Mouse (Mus musculus): ENCODE data around the gene Icosl. TPM values are rescaled to one million over a fixed set of nuclear protein-coding genes. Genes with fewer than 3 reads are reported as not detected.
A peak's percentile ranks its signal among the peaks of the same experiment; 100 is the strongest.

Icosl gene
- polyA plus RNA-seq, 1 experiment from 2014 or later: 3.9 TPM

DNA sequence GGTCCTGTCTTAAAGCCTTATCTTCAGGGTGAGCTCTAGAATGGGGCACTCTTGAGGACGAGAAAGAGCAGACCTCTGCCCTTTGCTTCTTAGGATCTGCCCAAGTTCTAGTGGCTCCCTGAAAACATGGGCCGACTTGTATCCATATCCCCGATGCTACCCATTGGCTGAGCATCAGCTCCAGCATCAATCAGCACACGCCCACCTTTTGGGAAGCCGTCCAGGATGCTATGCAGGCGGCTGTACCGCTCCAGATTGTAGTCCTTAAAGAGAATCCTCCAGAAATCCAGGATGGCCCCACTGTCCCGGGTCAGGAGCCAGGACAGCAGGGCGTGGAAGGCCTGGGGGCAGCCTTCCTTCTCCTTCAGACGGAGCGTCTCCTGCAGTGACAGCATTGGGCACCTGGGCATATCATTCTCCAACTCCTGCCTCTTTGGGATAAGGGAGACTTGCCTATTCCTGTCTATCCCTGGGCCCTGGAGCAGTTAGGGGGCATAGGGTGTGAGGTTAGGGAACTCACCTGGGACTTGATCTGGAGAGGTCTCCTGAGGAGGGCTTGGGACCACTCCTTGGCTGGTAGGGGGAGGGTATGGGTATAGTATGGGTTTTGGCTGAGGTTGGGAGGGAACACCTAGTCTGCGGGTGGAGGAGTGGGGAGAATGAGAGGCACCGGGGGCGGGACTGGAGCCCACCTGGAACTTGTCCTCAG is 26.3 kb upstream of the Icosl start:
- Histone ChIP-seq H3K4me1 (replicated peaks; ENCODE audit: control insufficient read depth, insufficient read depth, low read length) (peaks cover 8% of the 10 kb centered on the region; the same call in 1 of the 2 replicates), H3K9ac (ENCODE audit: low read length) (no peak overlapping the region), H3K4me3 (ENCODE audit: low read depth, low read length) (peak overlapping the region; percentile 18; the same call in 1 of the 2 replicates), H3K36me3 (ENCODE audit: control insufficient read depth, insufficient read depth, low read length) (no peaks in the 10 kb centered on the region), H3K9me3 (ENCODE audit: control insufficient read depth, low read length) (no peaks in the 10 kb centered on the region), H3K27me3 (replicated peaks; ENCODE audit: control insufficient read depth, insufficient read depth, low read length) (no peaks in the 10 kb centered on the region), H3K27ac (ENCODE audit: low read depth) (no peak overlapping the region), H3K4me2 (ENCODE audit: low read length) (peak overlapping the region; percentile 44)
- ATAC-seq (replicated peaks; ENCODE audit: low FRiP score, low TSS enrichment, low read depth) (no peak), DNase-seq (ENCODE audit: low spot score) (no peak)
- 62% methylated on average over 14 of the region's 14 CpGs for WGBS

DNA sequence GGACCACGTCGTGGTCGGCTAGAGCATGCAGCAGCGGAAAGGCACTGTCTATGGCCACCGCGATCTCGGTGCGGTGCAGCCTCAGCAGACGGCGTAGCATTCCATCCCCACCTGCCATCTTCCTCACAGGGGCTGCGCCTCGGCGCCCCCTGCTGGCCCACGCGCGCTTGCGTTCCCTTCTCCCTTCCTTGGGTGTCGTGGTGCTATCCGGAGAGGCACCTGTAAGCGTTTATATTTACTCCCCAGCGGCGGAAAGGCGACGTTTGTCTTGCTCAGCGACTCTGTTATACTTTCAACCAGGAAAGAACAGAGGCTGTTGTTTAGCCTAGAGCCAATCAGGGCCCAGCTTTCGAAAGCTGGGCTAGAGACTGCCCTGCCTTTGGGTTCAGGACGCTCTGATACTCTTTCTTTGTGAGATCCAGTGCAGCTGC is 25.7 kb upstream of the Icosl start, which contains the start of gene Aire:
Gene Aire (minus strand): TSS at position 205 of the 431 bp plus-strand sequence.
- no peak within 1 kb of the TSS for H3K27ac ChIP-seq (ENCODE audit: low read depth)
- no peaks in the 10 kb centered on the region for H3K27me3 ChIP-seq (replicated peaks; ENCODE audit: control insufficient read depth, insufficient read depth, low read length)
- H3K9ac ChIP-seq (ENCODE audit: low read length): no peak within 1 kb of the TSS
- peak within 1 kb of the TSS; percentile 18 for H3K4me3 ChIP-seq (ENCODE audit: low read depth, low read length)
- no peaks in the 10 kb centered on the region for H3K36me3 ChIP-seq (ENCODE audit: control insufficient read depth, insufficient read depth, low read length)
- peak within 1 kb of the TSS; percentile 44 for H3K4me2 ChIP-seq (ENCODE audit: low read length)
- 1% methylated on average over 27 of the region's 27 CpGs for WGBS
- peak; percentile 82 for DNase-seq (ENCODE audit: low spot score)
- no peaks in the 10 kb centered on the region for H3K9me3 ChIP-seq (ENCODE audit: control insufficient read depth, low read length)
- peaks cover 8% of the 10 kb centered on the region; the same call in 1 of the 2 replicates for H3K4me1 ChIP-seq (replicated peaks; ENCODE audit: control insufficient read depth, insufficient read depth, low read length)
- ATAC-seq (replicated peaks; ENCODE audit: low FRiP score, low TSS enrichment, low read depth): peak; percentile 72

GRCm38 (mm10) chr10:78044531-78044930 is 24.6 kb upstream of the Icosl start:
- Histone ChIP-seq H3K36me3 (ENCODE audit: control insufficient read depth, insufficient read depth, low read length) (no peaks in the 10 kb centered on the region), H3K27me3 (replicated peaks; ENCODE audit: control insufficient read depth, insufficient read depth, low read length) (no peaks in the 10 kb centered on the region), H3K4me3 (ENCODE audit: low read depth, low read length) (no peak overlapping the region), H3K27ac (ENCODE audit: low read depth) (no peak overlapping the region), H3K9ac (ENCODE audit: low read length) (no peak overlapping the region), H3K9me3 (ENCODE audit: control insufficient read depth, low read length) (no peaks in the 10 kb centered on the region), H3K4me1 (replicated peaks; ENCODE audit: control insufficient read depth, insufficient read depth, low read length) (peaks cover 8% of the 10 kb centered on the region; the same call in 1 of the 2 replicates), H3K4me2 (ENCODE audit: low read length) (no peak overlapping the region)
- 71% methylated on average over 1 of the region's 1 CpGs for WGBS
- DNase-seq (ENCODE audit: low spot score): no peak
- ATAC-seq (replicated peaks; ENCODE audit: low FRiP score, low TSS enrichment, low read depth): no peak

DNA sequence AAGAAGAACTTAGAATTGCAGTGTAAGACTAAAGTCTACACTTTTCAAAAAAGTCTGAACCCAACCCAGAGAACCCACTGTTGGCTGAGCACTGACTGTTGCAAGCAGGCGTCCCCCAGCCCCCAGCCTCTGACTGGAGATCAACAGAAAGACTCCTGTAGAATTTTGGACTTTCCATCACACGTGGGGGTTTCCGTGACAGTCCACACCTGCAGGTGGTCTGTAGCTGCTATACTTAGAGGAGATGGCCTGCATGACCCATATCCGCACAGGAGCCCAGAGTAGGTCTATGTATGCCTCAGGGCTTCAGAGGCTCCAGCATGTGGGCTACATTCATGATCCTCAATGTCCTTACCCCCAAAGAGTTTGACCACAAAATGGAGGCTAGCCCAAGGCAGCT is 22.7 kb upstream of the Icosl start:
- Histone ChIP-seq H3K36me3 (ENCODE audit: control insufficient read depth, insufficient read depth, low read length) (no peaks in the 10 kb centered on the region), H3K9ac (ENCODE audit: low read length) (no peak overlapping the region), H3K4me1 (replicated peaks; ENCODE audit: control insufficient read depth, insufficient read depth, low read length) (peaks cover 8% of the 10 kb centered on the region; the same call in 1 of the 2 replicates), H3K27ac (ENCODE audit: low read depth) (no peak overlapping the region), H3K9me3 (ENCODE audit: control insufficient read depth, low read length) (no peaks in the 10 kb centered on the region), H3K27me3 (replicated peaks; ENCODE audit: control insufficient read depth, insufficient read depth, low read length) (no peaks in the 10 kb centered on the region), H3K4me3 (ENCODE audit: low read depth, low read length) (no peak overlapping the region), H3K4me2 (ENCODE audit: low read length) (no peak overlapping the region)
- DNase-seq (ENCODE audit: low spot score) (no peak), ATAC-seq (replicated peaks; ENCODE audit: low FRiP score, low TSS enrichment, low read depth) (no peak)
- 82% methylated on average over 4 of the region's 4 CpGs for WGBS

DNA sequence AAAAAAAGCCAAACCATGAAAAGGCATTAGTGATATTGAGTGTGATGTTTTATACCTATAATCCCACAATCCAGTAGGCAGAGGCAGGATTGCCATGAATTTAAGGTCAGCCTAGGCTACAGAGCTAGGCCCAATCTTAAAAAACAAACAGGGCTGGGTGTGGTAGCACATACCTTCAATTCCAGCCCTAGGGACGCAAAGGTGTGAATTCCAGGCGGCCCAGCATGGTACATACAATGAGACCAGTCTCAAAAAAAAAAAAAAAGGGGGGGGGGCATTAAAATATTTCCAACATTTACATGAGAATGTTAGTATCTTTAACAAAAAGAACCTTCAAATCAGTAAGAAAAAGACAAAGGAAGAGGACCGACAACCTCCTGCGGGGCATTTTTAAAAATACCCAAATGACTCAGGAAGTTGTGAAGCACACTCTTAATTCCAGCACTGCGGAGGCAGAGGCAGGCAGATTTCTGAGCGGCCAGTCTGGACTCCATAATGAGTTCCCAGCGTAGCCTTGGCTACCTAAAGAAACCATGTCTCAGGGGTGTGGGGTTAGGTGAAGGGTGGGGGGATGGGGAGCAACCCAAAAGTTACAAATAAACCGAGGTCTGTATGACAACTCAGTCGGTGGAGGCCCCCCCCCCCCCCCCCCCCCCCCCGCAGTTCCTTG is 20.9 kb upstream of the Icosl start:
- no peak overlapping the region for H3K27ac ChIP-seq (ENCODE audit: low read depth)
- no peak overlapping the region for H3K4me3 ChIP-seq (ENCODE audit: low read depth, low read length)
- no peak overlapping the region for H3K9ac ChIP-seq (ENCODE audit: low read length)
- DNase-seq (ENCODE audit: low spot score) (no peak), ATAC-seq (replicated peaks; ENCODE audit: low FRiP score, low TSS enrichment, low read depth) (no peak)
- H3K4me2 ChIP-seq (ENCODE audit: low read length): no peak overlapping the region
- H3K36me3 ChIP-seq (ENCODE audit: control insufficient read depth, insufficient read depth, low read length): no peaks in the 10 kb centered on the region
- no peaks in the 10 kb centered on the region for H3K27me3 ChIP-seq (replicated peaks; ENCODE audit: control insufficient read depth, insufficient read depth, low read length)
- peaks cover 6% of the 10 kb centered on the region; the same call in 1 of the 2 replicates for H3K4me1 ChIP-seq (replicated peaks; ENCODE audit: control insufficient read depth, insufficient read depth, low read length)
- 84% methylated on average over 9 of the region's 10 CpGs for WGBS
- H3K9me3 ChIP-seq (ENCODE audit: control insufficient read depth, low read length): no peaks in the 10 kb centered on the region

GRCm38 (mm10) chr10:78049519-78050035 is 19.5 kb upstream of the Icosl start:
- no peaks in the 10 kb centered on the region for H3K9me3 ChIP-seq (ENCODE audit: control insufficient read depth, low read length)
- no peaks in the 10 kb centered on the region for H3K4me1 ChIP-seq (replicated peaks; ENCODE audit: control insufficient read depth, insufficient read depth, low read length)
- H3K27me3 ChIP-seq (replicated peaks; ENCODE audit: control insufficient read depth, insufficient read depth, low read length): no peaks in the 10 kb centered on the region
- H3K4me3 ChIP-seq (ENCODE audit: low read depth, low read length): no peak overlapping the region
- no peak overlapping the region for H3K4me2 ChIP-seq (ENCODE audit: low read length)
- no peak overlapping the region for H3K27ac ChIP-seq (ENCODE audit: low read depth)
- WGBS: 53% methylated on average over 11 of the region's 11 CpGs
- DNase-seq (ENCODE audit: low spot score): no peak
- H3K36me3 ChIP-seq (ENCODE audit: control insufficient read depth, insufficient read depth, low read length): no peaks in the 10 kb centered on the region
- no peak for ATAC-seq (replicated peaks; ENCODE audit: low FRiP score, low TSS enrichment, low read depth)
- no peak overlapping the region for H3K9ac ChIP-seq (ENCODE audit: low read length)

DNA sequence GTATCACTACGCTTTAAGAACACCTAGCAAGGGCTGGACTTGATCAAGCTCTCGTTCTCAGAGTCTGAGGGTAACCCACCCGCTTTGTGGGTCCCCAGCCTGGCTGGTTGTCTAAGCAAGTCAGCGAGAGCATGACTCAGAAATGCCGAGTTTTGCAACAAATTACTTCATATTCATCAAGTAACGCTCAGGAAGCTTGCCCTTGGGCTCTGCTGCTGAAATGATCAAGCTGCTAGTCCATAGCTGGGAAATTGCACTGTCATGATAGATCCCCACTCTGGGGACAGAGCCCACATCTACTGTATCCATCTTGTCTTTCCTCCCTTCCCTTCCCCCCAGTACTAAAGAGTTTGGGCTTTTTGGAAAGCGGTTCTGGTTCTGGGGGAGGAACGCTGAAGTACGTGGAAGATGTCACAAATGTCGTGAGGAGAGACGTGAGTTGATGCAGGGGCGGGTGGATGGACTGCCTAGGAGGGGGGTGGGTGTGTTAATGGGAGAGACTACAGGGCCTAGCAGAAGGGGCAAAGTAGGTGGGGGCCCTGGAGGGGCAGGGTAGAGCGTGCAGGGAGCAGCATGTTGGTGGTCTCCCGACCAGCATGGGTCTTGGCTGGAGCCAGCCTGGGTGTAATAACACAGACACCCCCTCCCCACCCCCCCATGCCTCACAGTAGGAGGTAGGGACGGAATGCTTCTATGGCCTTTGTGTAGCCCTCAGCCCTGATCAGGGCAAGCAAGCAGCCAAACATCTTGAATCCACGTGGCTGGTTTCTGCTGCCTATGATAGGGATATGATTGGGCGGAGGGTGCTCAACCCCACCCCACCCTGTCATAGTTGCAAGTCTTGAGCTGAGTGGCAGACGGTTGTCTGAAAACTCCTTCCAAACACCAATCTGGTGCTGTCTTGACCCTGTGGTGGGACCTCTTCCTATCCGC is 14.2 kb upstream of the Icosl start:
- no peaks in the 10 kb centered on the region for H3K27me3 ChIP-seq (replicated peaks; ENCODE audit: control insufficient read depth, insufficient read depth, low read length)
- DNase-seq (ENCODE audit: low spot score) (no peak), ATAC-seq (replicated peaks; ENCODE audit: low FRiP score, low TSS enrichment, low read depth) (no peak)
- H3K4me2 ChIP-seq (ENCODE audit: low read length): no peak overlapping the region
- H3K4me1 ChIP-seq (replicated peaks; ENCODE audit: control insufficient read depth, insufficient read depth, low read length): no peaks in the 10 kb centered on the region
- H3K9ac ChIP-seq (ENCODE audit: low read length): no peak overlapping the region
- H3K9me3 ChIP-seq (ENCODE audit: control insufficient read depth, low read length): no peaks in the 10 kb centered on the region
- H3K4me3 ChIP-seq (ENCODE audit: low read depth, low read length): no peak overlapping the region
- H3K27ac ChIP-seq (ENCODE audit: low read depth): no peak overlapping the region
- H3K36me3 ChIP-seq (ENCODE audit: control insufficient read depth, insufficient read depth, low read length): no peaks in the 10 kb centered on the region
- 66% methylated on average over 19 of the region's 19 CpGs for WGBS

DNA sequence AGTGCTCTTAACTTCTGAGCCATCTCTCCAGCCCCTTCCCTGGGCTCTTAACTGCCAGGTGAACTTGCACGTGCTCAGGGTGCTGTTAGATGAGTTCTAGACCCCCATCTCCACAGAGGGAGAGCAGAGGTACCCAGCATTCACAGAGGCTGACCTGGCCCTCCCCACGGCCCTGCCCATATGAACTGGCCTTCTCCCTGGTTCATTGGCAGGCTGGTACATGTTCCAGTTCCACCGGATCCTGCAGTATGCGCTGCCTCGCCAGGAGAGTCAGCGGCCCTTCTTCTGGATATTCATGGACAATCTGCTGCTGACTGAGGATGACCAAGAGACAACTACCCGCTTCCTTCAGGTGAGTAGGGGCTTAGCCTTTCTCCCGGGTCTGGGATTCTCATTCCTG is 12.0 kb upstream of the Icosl start:
- Histone ChIP-seq H3K27me3 (replicated peaks; ENCODE audit: control insufficient read depth, insufficient read depth, low read length) (no peaks in the 10 kb centered on the region), H3K9ac (ENCODE audit: low read length) (no peak overlapping the region), H3K27ac (ENCODE audit: low read depth) (no peak overlapping the region), H3K36me3 (ENCODE audit: control insufficient read depth, insufficient read depth, low read length) (no peaks in the 10 kb centered on the region), H3K4me2 (ENCODE audit: low read length) (no peak overlapping the region), H3K4me1 (replicated peaks; ENCODE audit: control insufficient read depth, insufficient read depth, low read length) (no peaks in the 10 kb centered on the region), H3K9me3 (ENCODE audit: control insufficient read depth, low read length) (no peaks in the 10 kb centered on the region), H3K4me3 (ENCODE audit: low read depth, low read length) (no peak overlapping the region)
- 86% methylated on average over 8 of the region's 8 CpGs for WGBS
- DNase-seq (ENCODE audit: low spot score) (no peak), ATAC-seq (replicated peaks; ENCODE audit: low FRiP score, low TSS enrichment, low read depth) (no peak)
